Comparison of ENCODE assay signal across 8 mouse cellular contexts in genomic region chr19:6993011-6993770, GRCm38 (mm10). TPM values are rescaled to one million over a fixed set of nuclear protein-coding genes. Genes with fewer than 3 reads are reported as not detected.
DNase-seq lines count a peak whose midpoint lies in the region; ATAC-seq lines count a peak whose summit lies in the region.

No protein-coding gene starts in this region.

- H3K9me3 ChIP-seq in kidney, embryonic 14.5 days (ENCODE audit: control insufficient read depth, low read length) = no peaks in the 10 kb centered on the region
- no peaks in the 10 kb centered on the region for H3K9me3 ChIP-seq in embryonic facial prominence, embryonic 10.5 days
- H3K9me3 ChIP-seq in hindbrain, embryonic 12.5 days (replicated peaks) = no peaks in the 10 kb centered on the region
- H3K9me3 ChIP-seq in midbrain, embryonic 14.5 days (ENCODE audit: control insufficient read depth, low read length) = no peaks in the 10 kb centered on the region

- H3K27ac ChIP-seq in kidney, embryonic 14.5 days (ENCODE audit: low read depth, low read length) = peak overlapping the region; percentile 33; the same call in 1 of the 2 replicates
- peak overlapping the region; percentile 87 for H3K27ac ChIP-seq in embryonic facial prominence, embryonic 10.5 days (replicated peaks)
- peak overlapping the region; percentile 53; the same call in 1 of the 2 replicates for H3K27ac ChIP-seq in hindbrain, embryonic 12.5 days
- H3K27ac ChIP-seq in midbrain, embryonic 14.5 days (replicated peaks; ENCODE audit: low read depth, low read length) = peak overlapping the region; percentile 32

- H3K4me2 ChIP-seq in kidney, embryonic 14.5 days (replicated peaks; ENCODE audit: low read depth, low read length) = peak overlapping the region; percentile 77
- peak overlapping the region; percentile 88 for H3K4me2 ChIP-seq in hindbrain, embryonic 12.5 days (replicated peaks)
- H3K4me2 ChIP-seq in midbrain, embryonic 14.5 days (ENCODE audit: low read length) = peak overlapping the region; percentile 89

- peak overlapping the region; percentile 39 for H3K4me3 ChIP-seq in kidney, embryonic 14.5 days (ENCODE audit: low read length)
- peak overlapping the region; percentile 73 for H3K4me3 ChIP-seq in embryonic facial prominence, embryonic 10.5 days
- peak overlapping the region; percentile 51 for H3K4me3 ChIP-seq in hindbrain, embryonic 12.5 days
- H3K4me3 ChIP-seq in midbrain, embryonic 14.5 days (replicated peaks; ENCODE audit: low read depth, low read length) = peak overlapping the region; percentile 50

- no peaks in the 10 kb centered on the region; the same call in 1 of the 2 replicates for H3K36me3 ChIP-seq in kidney, embryonic 14.5 days (ENCODE audit: control insufficient read depth, insufficient read depth, low read length)
- peaks cover 8% of the 10 kb centered on the region for H3K36me3 ChIP-seq in embryonic facial prominence, embryonic 10.5 days (replicated peaks)
- H3K36me3 ChIP-seq in hindbrain, embryonic 12.5 days = peaks cover 2% of the 10 kb centered on the region; the same call in 1 of the 2 replicates
- H3K36me3 ChIP-seq in midbrain, embryonic 14.5 days (ENCODE audit: control insufficient read depth, insufficient read depth, low read length) = 0 out of 2 replicates have a peak, but pooled peaks cover under 1% of the 10 kb centered on the region

- 63% methylated on average over 14 of the region's 14 CpGs for WGBS in kidney, embryonic 14.5 days
- 59% methylated on average over 14 of the region's 14 CpGs for WGBS in embryonic facial prominence, embryonic 10.5 days
- 64% methylated on average over 14 of the region's 14 CpGs for WGBS in hindbrain, embryonic 12.5 days
- WGBS in midbrain, embryonic 14.5 days = 61% methylated on average over 14 of the region's 14 CpGs

- ATAC-seq in kidney, embryonic 14.5 days (ENCODE audit: low FRiP score, low TSS enrichment) = no peak
- ATAC-seq in hindbrain, embryonic 12.5 days (ENCODE audit: low FRiP score) = no peak; the same call in 1 of the 2 replicates
- no peak for ATAC-seq in midbrain, embryonic 14.5 days (ENCODE audit: low FRiP score, low TSS enrichment)

- no peaks in the 10 kb centered on the region for H3K27me3 ChIP-seq in kidney, embryonic 14.5 days (ENCODE audit: control insufficient read depth, insufficient read depth, low read length)
- H3K27me3 ChIP-seq in embryonic facial prominence, embryonic 10.5 days (replicated peaks; ENCODE audit: low read depth, poor library complexity, severe bottlenecking) = no peaks in the 10 kb centered on the region
- no peaks in the 10 kb centered on the region for H3K27me3 ChIP-seq in hindbrain, embryonic 12.5 days
- no peaks in the 10 kb centered on the region for H3K27me3 ChIP-seq in midbrain, embryonic 14.5 days (ENCODE audit: control insufficient read depth, insufficient read depth, low read length)

- DNase-seq in kidney, adult 11 months = no peak
- DNase-seq in embryonic facial prominence, embryonic 10.5 days (ENCODE audit: low spot score) = no peak
- DNase-seq in midbrain, embryonic 14.5 days = no peak
- no peak for DNase-seq in MN1 (ENCODE audit: low spot score)
- DNase-seq in urinary bladder, adult 2 months (ENCODE audit: low spot score) = no peak
- no peak for DNase-seq in embryo, embryonic 10 days (ENCODE audit: low spot score)

- H3K4me1 ChIP-seq in kidney, embryonic 14.5 days (ENCODE audit: control insufficient read depth, insufficient read depth, low read length) = peaks cover 22% of the 10 kb centered on the region
- peaks cover 61% of the 10 kb centered on the region for H3K4me1 ChIP-seq in embryonic facial prominence, embryonic 10.5 days
- peaks cover 43% of the 10 kb centered on the region for H3K4me1 ChIP-seq in hindbrain, embryonic 12.5 days
- peaks cover 36% of the 10 kb centered on the region for H3K4me1 ChIP-seq in midbrain, embryonic 14.5 days (ENCODE audit: control insufficient read depth, insufficient read depth, low read length)

- peak overlapping the region; percentile 59 for H3K9ac ChIP-seq in kidney, embryonic 14.5 days (ENCODE audit: low read depth, low read length)
- peak overlapping the region; percentile 57 for H3K9ac ChIP-seq in hindbrain, embryonic 12.5 days
- H3K9ac ChIP-seq in midbrain, embryonic 14.5 days (replicated peaks; ENCODE audit: low read length) = peak overlapping the region; percentile 70

RNA-seq across cellular contexts. Expression of gene Dnajc4, which starts 0.8 kb away (rescaled TPM):
- 22.6 and 24.0 TPM in 2 replicates for polyA plus RNA-seq in kidney, embryonic 14.5 days (2014; fragmentation: Nextera tagmentation; extraction: Ambion mirVana)
- 18.1 and 18.2 TPM in 2 replicates for polyA plus RNA-seq in embryonic facial prominence, embryonic 10.5 days (2016; fragmentation: Nextera tagmentation; extraction: Ambion mirVana)
- polyA plus RNA-seq in hindbrain, embryonic 12.5 days (2016; fragmentation: Nextera tagmentation; extraction: Ambion mirVana) = 20.5 and 24.0 TPM in 2 replicates
- polyA plus RNA-seq in midbrain, embryonic 14.5 days (2014; fragmentation: Nextera tagmentation; extraction: Ambion mirVana) = 23.1 and 26.7 TPM in 2 replicates
- 61.7 and 65.2 TPM in 2 replicates for polyA plus RNA-seq in urinary bladder, adult 2 months (2012; rRNA removed)

RNA-seq across cellular contexts. Expression of gene Nudt22, which starts 2.7 kb away (rescaled TPM):
- 20.4 and 22.2 TPM in 2 replicates for polyA plus RNA-seq in kidney, embryonic 14.5 days (2014; fragmentation: Nextera tagmentation; extraction: Ambion mirVana)
- polyA plus RNA-seq in embryonic facial prominence, embryonic 10.5 days (2016; fragmentation: Nextera tagmentation; extraction: Ambion mirVana) = 20.1 and 20.9 TPM in 2 replicates
- 20.1 and 20.2 TPM in 2 replicates for polyA plus RNA-seq in hindbrain, embryonic 12.5 days (2016; fragmentation: Nextera tagmentation; extraction: Ambion mirVana)
- 19.4 and 20.2 TPM in 2 replicates for polyA plus RNA-seq in midbrain, embryonic 14.5 days (2014; fragmentation: Nextera tagmentation; extraction: Ambion mirVana)
- 32.6 and 37.4 TPM in 2 replicates for polyA plus RNA-seq in urinary bladder, adult 2 months (2012; rRNA removed)

RNA-seq across cellular contexts. Expression of gene Trpt1, which starts 2.7 kb away (rescaled TPM):
- 9.7 and 12.1 TPM in 2 replicates for polyA plus RNA-seq in kidney, embryonic 14.5 days (2014; fragmentation: Nextera tagmentation; extraction: Ambion mirVana)
- polyA plus RNA-seq in embryonic facial prominence, embryonic 10.5 days (2016; fragmentation: Nextera tagmentation; extraction: Ambion mirVana) = 8.3 and 8.8 TPM in 2 replicates
- 8.7 and 12.6 TPM in 2 replicates for polyA plus RNA-seq in hindbrain, embryonic 12.5 days (2016; fragmentation: Nextera tagmentation; extraction: Ambion mirVana)
- polyA plus RNA-seq in midbrain, embryonic 14.5 days (2014; fragmentation: Nextera tagmentation; extraction: Ambion mirVana) = 18.6 and 20.0 TPM in 2 replicates
- 22.9 and 28.4 TPM in 2 replicates for polyA plus RNA-seq in urinary bladder, adult 2 months (2012; rRNA removed)

RNA-seq across cellular contexts. Expression of gene Vegfb, which starts 5.7 kb away (rescaled TPM):
- 38.2 and 39.8 TPM in 2 replicates for polyA plus RNA-seq in kidney, embryonic 14.5 days (2014; fragmentation: Nextera tagmentation; extraction: Ambion mirVana)
- polyA plus RNA-seq in embryonic facial prominence, embryonic 10.5 days (2016; fragmentation: Nextera tagmentation; extraction: Ambion mirVana) = 36.0 and 36.9 TPM in 2 replicates
- 32.2 and 37.0 TPM in 2 replicates for polyA plus RNA-seq in hindbrain, embryonic 12.5 days (2016; fragmentation: Nextera tagmentation; extraction: Ambion mirVana)
- polyA plus RNA-seq in midbrain, embryonic 14.5 days (2014; fragmentation: Nextera tagmentation; extraction: Ambion mirVana) = 33.1 and 47.3 TPM in 2 replicates
- 48.1 and 76.3 TPM in 2 replicates for polyA plus RNA-seq in urinary bladder, adult 2 months (2012; rRNA removed)

RNA-seq across cellular contexts. Expression of gene Fkbp2, which starts 12.9 kb away (rescaled TPM):
- polyA plus RNA-seq in kidney, embryonic 14.5 days (2014; fragmentation: Nextera tagmentation; extraction: Ambion mirVana) = 89.7 and 118 TPM in 2 replicates
- polyA plus RNA-seq in embryonic facial prominence, embryonic 10.5 days (2016; fragmentation: Nextera tagmentation; extraction: Ambion mirVana) = 100.0 and 101 TPM in 2 replicates
- 77.8 and 82.5 TPM in 2 replicates for polyA plus RNA-seq in hindbrain, embryonic 12.5 days (2016; fragmentation: Nextera tagmentation; extraction: Ambion mirVana)
- polyA plus RNA-seq in midbrain, embryonic 14.5 days (2014; fragmentation: Nextera tagmentation; extraction: Ambion mirVana) = 73.8 and 86.9 TPM in 2 replicates
- polyA plus RNA-seq in urinary bladder, adult 2 months (2012; rRNA removed) = 83.0 and 89.1 TPM in 2 replicates

Comparison
In these comparisons a context has a peak if more than half of its experiments do, and no peak if none do; other contexts are left out.
1. H3K27ac ChIP-seq: peak in every context shown above with its lines; median percentile 87 in embryonic facial prominence, embryonic 10.5 days; 53 in hindbrain, embryonic 12.5 days; 33 in kidney, embryonic 14.5 days; 32 in midbrain, embryonic 14.5 days.